Mouse (Mus musculus) intestine, embryonic 14.5 days (tissue): Measurements from ENCODE around the gene Nkx1-1. TPM values are rescaled to one million over a fixed set of nuclear protein-coding genes. Genes with fewer than 3 reads are reported as not detected.

ENCODE experiments used
- ATAC-seq: fragments of 200-750 bp; cut with Nextera tagmentation; replicated peaks from 2 replicates; pipeline ENCODE4 v1.8.0; 2017; ENCODE audit warnings: low read depth, moderate number of reproducible peaks, moderate TSS enrichment, moderate library complexity; ENCODE audit not compliant: low FRiP score, low TSS enrichment
- DNase-seq: peaks from one replicate; pipeline ENCODE4 v3.0.0-alpha.2; 2018; ENCODE audit warnings: low spot score
- H3K27ac ChIP-seq: fragments of 300-500 bp; sonication (generic); 2 replicates; pipeline ENCODE4 v1.5.1; 2014; ENCODE audit warnings: low read depth, mild to moderate bottlenecking, control low read depth
- H3K27me3 ChIP-seq: fragments of 300-500 bp; sonication (generic); replicated peaks from 2 replicates; pipeline ENCODE4 v1.6.1; 2014; ENCODE audit warnings: low read length, control low read depth; ENCODE audit not compliant: control insufficient read depth, insufficient read depth
- H3K36me3 ChIP-seq: fragments of 300-500 bp; sonication (generic); 2 replicates; pipeline ENCODE4 v1.6.1; 2014; ENCODE audit warnings: low read length, control low read depth; ENCODE audit not compliant: control insufficient read depth, insufficient read depth
- H3K4me1 ChIP-seq: fragments of 300-500 bp; sonication (generic); replicated peaks from 2 replicates; pipeline ENCODE4 v1.6.1; 2014; ENCODE audit warnings: low read length, control low read depth, mixed read lengths; ENCODE audit not compliant: control insufficient read depth, insufficient read depth
- H3K4me2 ChIP-seq: fragments of 300-500 bp; sonication (generic); 2 replicates; pipeline ENCODE4 v1.6.1; 2014; ENCODE audit warnings: low read length
- H3K4me3 ChIP-seq: fragments of 300-500 bp; sonication (generic); 2 replicates; pipeline ENCODE4 v1.5.1; 2014; ENCODE audit warnings: low read depth, low read length, control low read depth, mixed read lengths
- H3K9ac ChIP-seq: fragments of 300-500 bp; sonication (generic); 2 replicates; pipeline ENCODE4 v1.6.1; 2014; ENCODE audit warnings: mild to moderate bottlenecking, low read length
- H3K9me3 ChIP-seq: fragments of 300-500 bp; sonication (generic); 2 replicates; pipeline ENCODE4 v1.6.1; 2016; ENCODE audit warnings: low read length, control low read depth; ENCODE audit not compliant: control insufficient read depth
- WGBS: fragments of 180-500 bp; shearing (Covaris S2); extraction: QIAGEN DNeasy Blood & Tissue Kit; methylation state at CpG from one replicate; pipeline ENCODE4 v1.1.7; 2014; 5-methylcytosine and 5-hydroxymethylcytosine counted together
- polyA plus RNA-seq: library from polyadenylated mRNA; unstranded; fragments of >200 nt; fragmentation: Nextera tagmentation; extraction: Ambion mirVana; gene quantifications from 2 replicates; pipeline ENCODE4 v1.2.1, GENCODE M21; 2014

Nkx1-1 gene
- not detected in 2 replicates for polyA plus RNA-seq

DNA sequence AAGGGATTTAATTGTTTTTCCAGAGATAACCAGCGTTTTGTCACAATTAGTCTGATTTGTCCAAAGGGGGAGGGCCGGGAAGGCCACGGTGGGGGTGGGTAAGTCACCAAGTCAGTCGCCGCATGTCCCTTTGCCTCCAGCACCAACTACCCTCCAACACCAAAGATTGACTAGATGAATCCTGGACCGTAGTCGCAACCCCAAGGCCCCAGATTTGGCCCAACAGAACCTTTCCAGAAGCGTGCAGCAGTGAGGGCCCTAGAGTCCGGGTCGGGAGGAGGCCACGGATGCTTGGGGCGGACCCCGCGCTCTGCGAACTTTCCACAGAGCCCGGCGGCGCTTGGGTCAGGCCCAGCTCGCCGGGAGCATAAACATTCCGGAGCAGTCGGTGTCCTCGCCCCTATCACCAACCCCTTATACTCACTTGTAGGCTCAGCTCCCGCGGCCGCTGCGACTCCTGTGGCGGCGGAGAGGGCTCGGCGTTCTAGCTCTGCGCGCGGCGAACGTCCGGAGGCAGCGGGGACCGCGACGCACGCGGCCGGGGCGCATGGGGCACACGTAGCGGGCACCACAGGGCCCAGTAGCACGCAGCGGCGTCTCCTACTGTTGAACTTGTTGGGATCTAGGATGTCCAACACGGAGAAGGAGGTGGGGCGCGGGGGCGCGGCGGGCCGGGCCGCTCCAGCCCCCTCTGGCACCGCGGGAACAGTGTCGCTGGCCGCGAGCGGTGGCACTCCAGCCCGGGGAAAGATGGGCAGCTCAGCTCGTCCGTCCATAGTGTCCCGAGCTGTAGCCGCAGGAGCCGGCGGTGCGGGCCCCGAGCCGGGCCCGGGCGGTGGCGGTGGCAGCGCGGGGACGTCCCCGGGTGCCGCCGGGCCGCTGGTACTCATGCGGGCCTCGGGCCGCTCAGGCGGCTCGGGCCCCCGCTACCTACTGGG, at the start of gene Nkx1-1:
Gene Nkx1-1, minus strand, starts transcription at position 776 of the 938 bp plus-strand sequence.
- peak within 1 kb of the TSS; percentile 31 for H3K4me2 ChIP-seq
- peak; percentile 67 for DNase-seq

DNA sequence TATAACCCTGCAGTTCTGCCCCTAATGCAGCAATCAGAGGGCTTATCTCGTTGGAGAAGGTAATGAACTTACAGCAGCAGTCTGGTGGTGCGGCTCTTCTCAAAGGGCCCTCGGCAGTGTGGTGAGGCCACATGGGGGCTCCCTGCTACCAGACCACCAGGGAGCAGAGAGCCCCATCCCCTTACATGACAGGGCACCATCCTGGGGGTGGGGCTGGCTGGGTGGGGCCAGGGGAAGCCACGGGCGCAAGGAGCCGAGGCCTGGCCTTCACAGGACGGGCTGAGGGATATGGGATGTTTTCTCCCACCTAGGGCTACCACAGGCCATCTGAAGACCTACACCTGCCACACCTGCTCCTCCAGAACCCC, 47.5 kb upstream of the Nkx1-1 start:
- DNase-seq (no peak), ATAC-seq (peak; percentile 86)
- H3K9ac ChIP-seq = no peak overlapping the region
- no peaks in the 10 kb centered on the region for H3K36me3 ChIP-seq
- H3K4me2 ChIP-seq = no peak overlapping the region
- 0 out of 2 replicates have a peak, but pooled peaks cover 4% of the 10 kb centered on the region for H3K9me3 ChIP-seq
- 17% methylated on average over 7 of the region's 7 CpGs for WGBS
- no peaks in the 10 kb centered on the region for H3K4me1 ChIP-seq
- no peaks in the 10 kb centered on the region; the same call in 1 of the 2 replicates for H3K27me3 ChIP-seq
- H3K4me3 ChIP-seq = no peak overlapping the region
- H3K27ac ChIP-seq = no peak overlapping the region

More for the DNA sequence above, at the start of gene Nkx1-1:
- 1% methylated on average over 89 of the region's 90 CpGs for WGBS
- Histone ChIP-seq H3K36me3 (no peaks in the 10 kb centered on the region), H3K9ac (no peak within 1 kb of the TSS), H3K4me3 (peak within 1 kb of the TSS; percentile 13), H3K4me1 (peaks cover 9% of the 10 kb centered on the region; the same call in 1 of the 2 replicates), H3K27ac (no peak within 1 kb of the TSS), H3K27me3 (peaks cover 96% of the 10 kb centered on the region), H3K9me3 (no peaks in the 10 kb centered on the region)
- no peak for ATAC-seq

DNA sequence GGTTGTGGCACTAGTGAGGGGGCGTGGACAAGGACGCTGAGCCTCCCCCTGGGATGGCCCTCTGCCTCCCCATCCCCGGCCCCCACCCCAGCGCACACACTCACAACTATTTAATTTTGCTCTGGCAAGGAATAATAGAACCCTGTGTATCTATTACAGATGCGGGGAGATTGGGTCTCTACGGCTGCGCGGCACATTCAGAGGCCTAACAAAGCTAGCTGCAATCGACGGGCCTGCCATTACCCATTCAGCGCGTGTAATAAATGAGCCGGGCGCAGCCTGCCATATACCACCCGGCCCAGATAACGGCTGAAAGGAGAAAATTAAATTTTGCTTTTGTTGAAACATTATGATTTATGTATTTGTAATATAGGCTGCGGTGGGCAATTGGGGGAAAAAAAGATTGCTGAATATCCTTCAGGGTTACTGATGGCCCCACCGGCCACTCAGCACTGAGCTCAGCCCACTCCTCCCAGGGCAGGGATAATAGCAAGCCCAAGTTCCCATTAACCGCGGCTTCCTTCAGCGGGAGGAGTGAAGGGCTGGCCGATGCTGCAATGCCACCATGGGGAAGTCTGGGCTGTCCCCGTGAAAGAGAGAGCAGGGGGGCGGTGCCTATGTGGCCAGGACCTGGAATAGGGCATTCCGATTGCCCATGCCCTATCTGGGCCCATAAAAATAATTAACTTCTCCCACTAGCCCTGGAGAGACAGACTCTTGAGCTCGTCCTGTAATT, 47.0 kb upstream of the Nkx1-1 start:
- no peak for DNase-seq
- H3K4me2 ChIP-seq = no peak overlapping the region
- 47% methylated on average over 26 of the region's 26 CpGs for WGBS

DNA sequence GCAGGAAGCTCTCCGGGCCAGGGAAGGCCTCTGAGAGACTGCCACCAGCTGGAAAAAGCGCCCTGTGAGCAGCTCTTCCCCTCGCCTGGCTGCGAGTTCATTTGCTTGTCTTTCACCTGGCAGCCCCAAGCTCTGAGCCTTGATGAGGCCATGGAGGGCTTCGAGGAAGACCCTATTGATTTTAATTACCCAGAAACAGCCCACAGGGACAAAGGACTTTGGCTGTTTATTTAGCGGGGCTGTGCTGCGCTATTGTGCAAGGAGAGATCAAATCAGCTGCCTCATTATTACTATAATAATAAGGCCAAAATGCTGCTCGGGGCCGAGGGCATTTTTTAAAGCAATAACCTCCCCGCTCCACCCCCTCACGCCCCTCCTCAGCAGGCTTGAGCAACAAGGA, 31.7 kb upstream of the Nkx1-1 start:
- H3K4me2 ChIP-seq = no peak overlapping the region
- H3K4me3 ChIP-seq = no peak overlapping the region
- DNase-seq (no peak), ATAC-seq (no peak)
- WGBS = 53% methylated on average over 11 of the region's 11 CpGs
- no peaks in the 10 kb centered on the region for H3K9me3 ChIP-seq
- no peaks in the 10 kb centered on the region for H3K27me3 ChIP-seq
- no peaks in the 10 kb centered on the region for H3K36me3 ChIP-seq
- no peak overlapping the region for H3K27ac ChIP-seq
- no peaks in the 10 kb centered on the region for H3K4me1 ChIP-seq
- no peak overlapping the region for H3K9ac ChIP-seq

More for the DNA sequence above, 47.0 kb upstream of the Nkx1-1 start:
- Histone ChIP-seq H3K27ac (no peak overlapping the region), H3K9ac (no peak overlapping the region), H3K9me3 (0 out of 2 replicates have a peak, but pooled peaks cover 4% of the 10 kb centered on the region), H3K27me3 (no peaks in the 10 kb centered on the region; the same call in 1 of the 2 replicates), H3K4me1 (no peaks in the 10 kb centered on the region), H3K4me3 (no peak overlapping the region), H3K36me3 (no peaks in the 10 kb centered on the region)
- peak; percentile 79 for ATAC-seq

DNA sequence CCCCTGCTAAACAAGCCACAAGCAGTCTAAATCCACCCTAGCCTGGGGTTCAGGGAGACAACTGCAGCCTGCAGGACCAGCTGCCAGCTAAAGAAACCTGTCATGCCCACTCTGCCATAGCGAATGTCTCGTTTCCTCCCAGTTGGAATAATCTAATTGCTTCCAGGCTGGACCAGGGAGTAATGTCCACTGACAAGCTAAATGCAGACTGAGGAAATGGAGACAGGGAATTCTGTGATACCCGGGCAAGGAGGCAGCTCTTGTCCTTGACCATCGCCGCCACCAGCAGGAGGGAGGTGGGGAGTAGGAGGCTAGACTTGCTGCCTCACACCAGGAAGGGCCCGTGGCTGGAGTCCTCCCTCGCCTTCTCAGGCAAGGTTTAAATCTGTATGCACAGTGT, 30.6 kb upstream of the Nkx1-1 start:
- 73% methylated on average over 7 of the region's 7 CpGs for WGBS
- ATAC-seq = no peak
- no peak overlapping the region for H3K9ac ChIP-seq

DNA sequence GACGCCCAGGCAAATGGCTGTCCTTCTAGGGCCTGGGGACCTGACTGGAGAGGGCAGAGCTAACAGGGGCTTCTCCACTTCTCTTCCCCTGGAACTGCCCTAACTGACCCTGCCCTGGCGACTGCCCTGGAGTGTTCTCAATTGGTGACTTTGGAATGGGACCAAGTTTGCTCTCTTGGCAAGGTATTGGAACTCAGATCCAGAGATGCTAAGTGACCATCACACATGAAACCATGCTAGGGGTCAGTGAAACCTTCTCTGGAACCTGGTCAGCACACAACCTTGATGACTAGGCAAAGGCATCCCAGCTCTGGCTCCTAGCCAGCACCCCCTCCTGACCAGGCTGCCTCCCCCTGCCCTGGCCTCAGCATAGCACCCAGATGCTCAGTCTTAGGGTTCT, 25.3 kb upstream of the Nkx1-1 start:
- Histone ChIP-seq H3K4me2 (no peak overlapping the region), H3K27ac (no peak overlapping the region), H3K9ac (no peak overlapping the region), H3K9me3 (no peaks in the 10 kb centered on the region), H3K4me3 (no peak overlapping the region), H3K36me3 (no peaks in the 10 kb centered on the region), H3K4me1 (no peaks in the 10 kb centered on the region), H3K27me3 (no peaks in the 10 kb centered on the region)
- 60% methylated on average over 2 of the region's 2 CpGs for WGBS
- ATAC-seq = no peak
- no peak for DNase-seq

More for the DNA sequence above, 30.6 kb upstream of the Nkx1-1 start:
- Histone ChIP-seq H3K4me1 (no peaks in the 10 kb centered on the region), H3K27me3 (no peaks in the 10 kb centered on the region), H3K4me3 (no peak overlapping the region), H3K4me2 (no peak overlapping the region), H3K9me3 (no peaks in the 10 kb centered on the region), H3K27ac (no peak overlapping the region), H3K36me3 (no peaks in the 10 kb centered on the region)
- DNase-seq = no peak

DNA sequence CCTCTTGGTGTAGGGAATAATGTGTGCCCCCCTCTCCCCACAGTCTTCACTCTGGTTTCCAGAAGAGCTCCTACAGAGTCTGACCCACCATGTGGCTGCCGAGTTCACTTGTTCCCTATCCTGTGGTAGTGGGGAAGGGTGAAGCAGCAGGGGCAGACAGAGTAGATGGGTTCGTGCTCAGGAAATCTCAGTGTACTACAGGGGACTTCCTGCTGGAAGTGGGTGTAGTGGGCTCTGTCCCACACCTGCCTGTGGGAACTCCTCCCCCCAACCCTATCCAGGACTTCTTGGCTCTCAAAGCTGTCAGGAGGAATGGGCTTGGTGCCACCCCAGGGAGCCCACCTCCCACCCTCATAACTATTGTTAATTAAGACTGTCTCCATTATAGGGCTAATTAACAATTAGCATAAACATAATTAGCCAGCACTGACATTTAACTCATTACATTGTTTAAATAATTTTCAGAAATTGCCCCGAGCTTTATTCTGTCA, 24.4 kb upstream of the Nkx1-1 start:
- Histone ChIP-seq H3K27ac (no peak overlapping the region), H3K9ac (no peak overlapping the region), H3K4me1 (no peaks in the 10 kb centered on the region), H3K4me3 (no peak overlapping the region), H3K4me2 (no peak overlapping the region), H3K9me3 (no peaks in the 10 kb centered on the region), H3K27me3 (no peaks in the 10 kb centered on the region), H3K36me3 (no peaks in the 10 kb centered on the region)
- ATAC-seq (no peak), DNase-seq (no peak)
- WGBS = 55% methylated on average over 3 of the region's 3 CpGs

DNA sequence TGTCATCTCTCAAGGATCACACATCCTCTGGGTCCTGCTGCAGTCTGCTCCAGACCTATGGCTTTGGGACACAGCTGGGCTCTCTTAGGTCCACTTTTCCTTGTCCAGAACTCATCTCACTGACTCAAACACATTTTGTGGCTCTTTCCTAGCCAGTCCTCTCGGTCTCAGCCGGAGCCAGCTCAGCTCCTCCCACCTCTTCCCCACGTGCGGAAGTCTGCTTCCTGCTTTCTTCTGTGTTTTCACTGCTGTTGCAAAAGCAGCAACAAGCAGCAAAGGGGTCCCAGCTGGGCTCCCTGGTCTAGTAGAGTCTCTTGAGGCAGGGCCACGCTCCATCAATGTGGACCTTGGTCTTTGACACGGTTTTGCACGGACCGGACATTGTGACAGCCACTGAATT, 22.0 kb upstream of the Nkx1-1 start:
- Histone ChIP-seq H3K36me3 (no peaks in the 10 kb centered on the region), H3K9ac (no peak overlapping the region), H3K27ac (no peak overlapping the region), H3K4me1 (no peaks in the 10 kb centered on the region), H3K4me3 (no peak overlapping the region), H3K9me3 (no peaks in the 10 kb centered on the region), H3K4me2 (no peak overlapping the region), H3K27me3 (no peaks in the 10 kb centered on the region)
- no peak for ATAC-seq
- WGBS = 58% methylated on average over 8 of the region's 8 CpGs
- no peak for DNase-seq
